Mouse (Mus musculus) lung, adult 2 months (tissue): ENCODE results near the gene Ykt6.

Experiments used
- CTCF ChIP-seq: fragments of 200-500 bp; IDR thresholded peaks from 2 replicates; pipeline ENCODE4 v1.5.1; 2011; ENCODE audit warnings: mild to moderate bottlenecking, low read length, control low read depth; ENCODE audit not compliant: insufficient read depth
- POLR2A ChIP-seq: fragments of 200-500 bp; IDR thresholded peaks from 2 replicates; pipeline ENCODE4 v1.6.1; 2011; ENCODE audit warnings: low read depth, mild to moderate bottlenecking, control low read depth, low read length, borderline replicate concordance; ENCODE audit errors: extremely low read depth

DNA sequence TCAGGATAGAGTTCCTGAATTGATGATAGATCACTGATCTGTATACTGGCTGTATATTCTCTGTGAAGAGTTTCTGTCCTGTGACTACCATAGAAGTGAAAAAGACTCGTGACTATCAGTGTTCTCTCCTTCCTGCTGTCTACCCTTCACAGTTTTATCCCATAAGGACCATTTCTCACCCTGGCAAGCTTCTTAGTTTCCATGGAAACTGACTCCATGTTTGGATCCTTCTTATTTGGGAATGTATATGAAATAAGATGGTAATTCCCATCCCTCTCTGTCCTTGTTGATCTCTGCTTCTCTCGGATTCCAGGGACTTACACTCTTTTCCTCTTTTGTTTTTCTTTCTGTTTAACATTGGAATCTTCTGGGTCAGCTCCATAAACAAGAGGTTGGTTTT lies 4.6 kb downstream of the Ykt6 start:
- TF ChIP-seq CTCF (no peak), POLR2A (no peak)
